Mouse (Mus musculus) midbrain, embryonic 15.5 days (tissue): Measurements from ENCODE around the gene Cd300a. TPM values are rescaled to one million over a fixed set of nuclear protein-coding genes. Genes with fewer than 3 reads are reported as not detected.
"Not testable (repeated sequence)": the region's sequence is repeated elsewhere in the genome, so short reads cannot be mapped to it uniquely, and the experiment has no call there.

Experiments
- ATAC-seq: fragments of 200-750 bp; cut with Nextera tagmentation; replicated peaks from 2 replicates; pipeline ENCODE4 v1.8.0; 2017; ENCODE audit warnings: moderate TSS enrichment
- H3K27ac ChIP-seq: fragments of 300-500 bp; sonication (generic); 2 replicates; pipeline ENCODE4 v1.5.1; 2015; ENCODE audit warnings: mild to moderate bottlenecking, inconsistent platforms
- H3K27me3 ChIP-seq: fragments of 300-500 bp; sonication (generic); replicated peaks from 2 replicates; pipeline ENCODE4 v1.6.1; 2015; ENCODE audit warnings: inconsistent platforms
- H3K36me3 ChIP-seq: fragments of 300-500 bp; sonication (generic); replicated peaks from 2 replicates; pipeline ENCODE4 v1.6.1; 2015; ENCODE audit warnings: inconsistent platforms
- H3K4me1 ChIP-seq: fragments of 300-500 bp; sonication (generic); 2 replicates; pipeline ENCODE4 v1.6.1; 2015; ENCODE audit warnings: inconsistent platforms
- H3K4me2 ChIP-seq: fragments of 300-500 bp; sonication (generic); 2 replicates; pipeline ENCODE4 v1.6.1; 2015; ENCODE audit warnings: inconsistent platforms, mild to moderate bottlenecking, moderate library complexity
- H3K4me3 ChIP-seq: fragments of 300-500 bp; sonication (generic); 2 replicates; pipeline ENCODE4 v1.5.1; 2015; ENCODE audit warnings: mild to moderate bottlenecking, inconsistent platforms
- H3K9ac ChIP-seq: fragments of 300-500 bp; sonication (generic); 2 replicates; pipeline ENCODE4 v1.6.1; 2015; ENCODE audit warnings: mild to moderate bottlenecking, inconsistent platforms
- H3K9me3 ChIP-seq: fragments of 300-500 bp; sonication (generic); 2 replicates; pipeline ENCODE4 v1.6.1; 2016; ENCODE audit warnings: inconsistent platforms
- WGBS: fragments of 180-500 bp; shearing (Covaris S2); methylation state at CpG from one replicate; pipeline ENCODE4 v1.1.7; 2015; ENCODE audit warnings: mixed read lengths; 5-methylcytosine and 5-hydroxymethylcytosine counted together
- polyA plus RNA-seq: library from polyadenylated mRNA; unstranded; fragments of >200 nt; fragmentation: Nextera tagmentation; extraction: Ambion mirVana; gene quantifications from 2 replicates; pipeline ENCODE4 v1.2.1, GENCODE M21; 2015

The Cd300a gene
- polyA plus RNA-seq, 1 experiment from 2014 or later, result 0.94 TPM

DNA sequence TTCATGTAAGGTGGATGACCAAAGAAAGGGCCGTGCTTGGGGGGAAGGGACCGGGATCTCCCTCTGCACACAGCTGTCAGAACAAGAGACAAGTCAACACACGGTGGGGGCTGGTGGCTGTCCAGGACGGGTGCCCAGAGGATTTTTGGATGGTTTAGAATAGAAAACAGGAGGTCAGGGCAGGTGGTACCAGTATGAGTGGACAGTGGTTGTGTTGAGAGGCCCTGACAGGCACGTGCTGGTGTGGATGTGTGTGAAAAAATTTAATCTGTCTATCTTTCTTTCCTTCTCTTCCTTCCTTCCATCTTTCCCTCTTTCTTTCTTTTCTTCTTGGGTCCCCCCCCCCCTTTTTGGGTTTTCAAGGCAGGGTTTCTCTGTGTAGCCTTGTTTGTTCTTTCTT lies 701 bp downstream of the Cd300a start:
- Histone ChIP-seq H3K36me3 (no peaks in the 10 kb centered on the region), H3K27me3 (no peaks in the 10 kb centered on the region), H3K4me3 (no peak overlapping the region), H3K4me2 (no peak overlapping the region), H3K9me3 (no peaks in the 10 kb centered on the region), H3K27ac (no peak overlapping the region), H3K4me1 (no peaks in the 10 kb centered on the region), H3K9ac (no peak overlapping the region)
- no peak for ATAC-seq
- WGBS, result 51% methylated on average over 5 of the region's 5 CpGs

GRCm38 (mm10) chr11:114896085-114896484 lies 6.2 kb downstream of the Cd300a start:
- Histone ChIP-seq H3K4me3 (no peak overlapping the region), H3K4me2 (no peak overlapping the region), H3K27me3 (no peaks in the 10 kb centered on the region), H3K9me3 (no peaks in the 10 kb centered on the region), H3K4me1 (no peaks in the 10 kb centered on the region), H3K36me3 (no peaks in the 10 kb centered on the region), H3K9ac (no peak overlapping the region), H3K27ac (no peak overlapping the region)
- 89% methylated on average over 3 of the region's 3 CpGs for WGBS
- no peak for ATAC-seq

- Histone ChIP-seq H3K36me3 (no peaks in the 10 kb centered on the region), H3K4me2 (no peak overlapping the region), H3K27ac (no peak overlapping the region), H3K9ac (no peak overlapping the region), H3K4me3 (no peak overlapping the region), H3K9me3 (no peaks in the 10 kb centered on the region), H3K27me3 (no peaks in the 10 kb centered on the region), H3K4me1 (no peaks in the 10 kb centered on the region)
- WGBS, result 47% methylated on average over 1 of the region's 1 CpGs
- ATAC-seq, result no peak
Measured at GRCm38 (mm10) chr11:114898026-114898425, 8.2 kb downstream of the Cd300a start.

- Histone ChIP-seq H3K36me3 (no peaks in the 10 kb centered on the region), H3K9me3 (no peaks in the 10 kb centered on the region), H3K27me3 (no peaks in the 10 kb centered on the region), H3K4me3 (no peak overlapping the region), H3K4me2 (no peak overlapping the region), H3K27ac (no peak overlapping the region), H3K9ac (no peak overlapping the region), H3K4me1 (no peaks in the 10 kb centered on the region)
- WGBS, result 95% methylated on average over 4 of the region's 4 CpGs
- no peak for ATAC-seq
Measured at GRCm38 (mm10) chr11:114903224-114903623, 13.4 kb downstream of the Cd300a start.

DNA sequence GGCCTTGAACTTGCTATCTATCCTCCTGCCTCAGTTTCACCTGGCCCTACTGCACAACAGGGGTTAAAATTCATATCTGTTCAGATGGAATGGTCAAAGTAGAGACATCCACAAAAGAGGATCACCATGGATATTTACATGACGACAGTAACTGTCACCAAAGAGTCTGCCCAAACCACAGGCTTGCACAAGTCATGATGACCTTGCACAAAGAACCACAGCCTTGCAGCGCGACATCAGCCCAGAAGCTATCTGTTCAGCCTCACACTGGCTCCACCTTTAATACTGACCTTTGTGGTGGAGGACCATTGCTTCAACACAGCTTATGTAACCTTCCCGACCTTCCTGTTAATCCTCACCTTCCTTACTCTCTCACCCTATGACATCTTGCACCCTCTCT lies 17.7 kb downstream of the Cd300a start:
- Histone ChIP-seq H3K4me3 (no peak overlapping the region), H3K4me2 (no peak overlapping the region), H3K9ac (no peak overlapping the region), H3K9me3 (no peaks in the 10 kb centered on the region), H3K27me3 (no peaks in the 10 kb centered on the region), H3K4me1 (no peaks in the 10 kb centered on the region), H3K27ac (no peak overlapping the region), H3K36me3 (no peaks in the 10 kb centered on the region)
- WGBS, result 77% methylated on average over 4 of the region's 4 CpGs
- ATAC-seq, result no peak

DNA sequence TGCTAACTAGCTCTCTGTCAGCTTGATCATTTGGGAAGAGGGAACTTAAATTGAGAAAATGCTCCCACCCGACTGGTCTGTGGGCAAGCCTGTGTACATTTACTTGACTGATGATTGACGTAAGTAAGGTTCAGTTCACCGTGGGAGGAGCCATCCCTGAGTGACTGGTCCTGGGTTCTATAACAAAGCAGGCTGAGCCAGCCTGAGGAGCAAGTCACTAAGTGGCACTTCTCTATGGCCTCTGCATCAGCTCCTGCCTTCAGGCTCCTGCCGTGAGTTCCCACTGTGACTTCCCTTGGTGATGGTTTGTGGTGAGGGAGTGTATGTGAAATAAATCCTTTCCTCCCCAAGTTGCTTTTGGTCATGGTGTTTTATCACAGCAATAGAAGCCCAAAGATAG lies 18.2 kb downstream of the Cd300a start:
- H3K27ac ChIP-seq, result no peak overlapping the region
- no peak overlapping the region for H3K9ac ChIP-seq
- H3K4me2 ChIP-seq, result no peak overlapping the region
- WGBS, result 58% methylated on average over 4 of the region's 4 CpGs
- no peak for ATAC-seq
- H3K4me1 ChIP-seq, result no peaks in the 10 kb centered on the region
- H3K36me3 ChIP-seq, result no peaks in the 10 kb centered on the region
- no peaks in the 10 kb centered on the region for H3K9me3 ChIP-seq
- H3K27me3 ChIP-seq, result no peaks in the 10 kb centered on the region
- no peak overlapping the region for H3K4me3 ChIP-seq

DNA sequence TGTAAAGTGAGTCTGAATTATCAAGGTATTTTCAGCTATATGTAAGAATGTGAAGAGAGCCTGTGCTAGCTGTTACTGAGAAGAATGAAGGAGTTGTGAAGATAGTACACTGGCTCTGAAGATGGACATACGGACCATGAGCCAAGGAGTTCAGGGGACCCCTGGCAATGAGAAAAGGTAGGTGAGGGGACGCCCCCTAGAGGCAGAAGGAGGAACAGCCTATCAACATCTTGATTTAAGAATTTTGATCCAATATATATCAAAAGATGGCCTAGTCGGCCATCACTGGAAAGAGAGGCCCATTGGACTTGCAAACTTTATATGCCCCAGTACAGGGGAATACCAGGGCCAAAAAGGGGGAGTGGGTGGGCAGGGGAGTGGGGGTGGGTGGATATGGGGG lies 19.7 kb downstream of the Cd300a start:
- H3K4me3 ChIP-seq, H3K27me3 ChIP-seq, H3K4me2 ChIP-seq, H3K9me3 ChIP-seq, H3K27ac ChIP-seq, H3K36me3 ChIP-seq, H3K9ac ChIP-seq, ATAC-seq, H3K4me1 ChIP-seq: not testable (repeated sequence)
- WGBS, result 42% methylated on average over 3 of the region's 3 CpGs

GRCm38 (mm10) chr11:114912847-114913246 lies 23.0 kb downstream of the Cd300a start:
- ATAC-seq, result no peak

DNA sequence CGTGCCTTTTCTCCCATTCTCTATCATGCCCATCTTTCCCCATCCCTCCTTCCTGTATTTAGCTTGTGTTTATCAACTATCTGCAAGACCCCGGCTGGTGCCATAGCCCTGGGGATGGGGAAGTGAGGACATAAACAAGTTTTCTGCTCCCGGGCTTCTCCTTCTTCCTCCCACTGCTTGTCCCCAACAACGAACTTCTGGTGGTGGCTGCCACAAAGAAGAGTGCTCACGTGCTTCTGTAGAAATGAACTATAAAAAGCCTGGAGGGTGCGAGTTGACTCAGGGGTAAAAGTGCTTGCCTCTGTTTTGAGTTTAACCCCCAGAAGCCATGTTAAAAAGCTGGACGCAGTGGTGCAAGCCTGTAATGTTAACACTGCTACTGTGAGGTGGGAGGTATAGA lies 25.1 kb downstream of the Cd300a start:
- Histone ChIP-seq H3K9me3 (no peaks in the 10 kb centered on the region), H3K4me1 (no peaks in the 10 kb centered on the region), H3K4me3 (no peak overlapping the region), H3K27ac (no peak overlapping the region), H3K36me3 (no peaks in the 10 kb centered on the region), H3K27me3 (peaks cover 10% of the 10 kb centered on the region; the same call in 1 of the 2 replicates), H3K9ac (no peak overlapping the region), H3K4me2 (no peak overlapping the region)
- ATAC-seq, result no peak
- WGBS, result 64% methylated on average over 7 of the region's 7 CpGs

More at GRCm38 (mm10) chr11:114912847-114913246, 23.0 kb downstream of the Cd300a start:
- H3K4me2 ChIP-seq, result no peak overlapping the region
- no peaks in the 10 kb centered on the region for H3K36me3 ChIP-seq
- no peak overlapping the region for H3K27ac ChIP-seq
- no peak overlapping the region for H3K4me3 ChIP-seq
- H3K9ac ChIP-seq, result no peak overlapping the region
- H3K4me1 ChIP-seq, result no peaks in the 10 kb centered on the region
- WGBS, result 18% methylated on average over 9 of the region's 9 CpGs
- H3K27me3 ChIP-seq, result peaks cover 10% of the 10 kb centered on the region; the same call in 1 of the 2 replicates
- no peaks in the 10 kb centered on the region for H3K9me3 ChIP-seq

- H3K27me3 ChIP-seq, result peaks cover 10% of the 10 kb centered on the region; the same call in 1 of the 2 replicates
- WGBS, result 89% methylated on average over 6 of the region's 6 CpGs
- no peaks in the 10 kb centered on the region for H3K4me1 ChIP-seq
- no peaks in the 10 kb centered on the region for H3K36me3 ChIP-seq
- H3K4me3 ChIP-seq, result no peak overlapping the region
- ATAC-seq, result no peak
- H3K4me2 ChIP-seq, result no peak overlapping the region
- no peaks in the 10 kb centered on the region for H3K9me3 ChIP-seq
- no peak overlapping the region for H3K9ac ChIP-seq
- no peak overlapping the region for H3K27ac ChIP-seq
Measured at GRCm38 (mm10) chr11:114917120-114917519, 27.3 kb downstream of the Cd300a start.

DNA sequence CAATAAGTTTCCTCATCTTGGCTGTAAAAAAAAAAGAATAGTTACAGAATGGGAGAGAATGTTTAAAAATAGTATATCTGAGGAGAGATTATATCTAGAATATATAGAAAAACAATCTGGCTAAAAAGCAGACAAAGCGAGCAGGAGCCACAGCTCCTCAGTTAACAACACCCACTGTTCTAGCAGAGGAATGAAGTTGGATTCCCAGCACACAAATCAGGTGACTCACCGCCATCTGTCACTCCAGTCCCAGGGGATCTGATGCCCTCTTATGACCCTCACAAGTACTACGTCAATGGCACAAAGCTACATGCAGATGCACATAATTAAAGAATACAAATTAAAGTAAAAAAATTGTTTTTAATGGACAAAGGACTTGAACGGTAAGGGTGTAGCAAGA lies 32.6 kb downstream of the Cd300a start:
- H3K4me3 ChIP-seq, result no peak overlapping the region
- no peak overlapping the region for H3K9ac ChIP-seq
- no peaks in the 10 kb centered on the region for H3K4me1 ChIP-seq
- H3K36me3 ChIP-seq, result no peaks in the 10 kb centered on the region
- ATAC-seq, result no peak
- H3K27ac ChIP-seq, result no peak overlapping the region
- no peak overlapping the region for H3K4me2 ChIP-seq
- H3K27me3 ChIP-seq, result no peaks in the 10 kb centered on the region
- H3K9me3 ChIP-seq, result no peaks in the 10 kb centered on the region
- 76% methylated on average over 4 of the region's 4 CpGs for WGBS

DNA sequence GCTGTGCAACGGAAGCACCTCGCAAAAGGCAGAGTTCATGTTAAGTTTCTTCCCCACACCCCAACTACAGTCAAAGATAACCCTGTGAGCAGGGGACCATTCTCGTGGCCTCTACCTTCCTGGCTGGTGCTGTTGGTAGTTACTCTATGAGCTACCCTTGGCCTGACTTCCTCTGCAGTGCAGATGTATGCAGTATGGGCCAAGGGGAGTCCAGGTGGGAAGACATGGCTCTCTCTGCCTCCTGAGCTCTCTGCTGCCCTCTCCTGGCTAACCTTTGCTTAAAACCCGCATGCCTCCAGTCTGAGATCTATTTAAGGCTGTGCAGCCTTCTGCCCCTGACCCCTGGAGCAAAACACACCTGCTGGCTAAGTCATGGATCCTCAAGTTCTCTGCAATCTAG lies 34.1 kb downstream of the Cd300a start:
- H3K4me2 ChIP-seq, result no peak overlapping the region
- no peaks in the 10 kb centered on the region for H3K36me3 ChIP-seq
- H3K9ac ChIP-seq, result no peak overlapping the region
- H3K9me3 ChIP-seq, result no peaks in the 10 kb centered on the region
- 75% methylated on average over 4 of the region's 4 CpGs for WGBS
- no peaks in the 10 kb centered on the region for H3K4me1 ChIP-seq
- H3K27me3 ChIP-seq, result no peaks in the 10 kb centered on the region
- H3K4me3 ChIP-seq, result no peak overlapping the region
- no peak for ATAC-seq
- no peak overlapping the region for H3K27ac ChIP-seq

- Histone ChIP-seq H3K9me3 (no peaks in the 10 kb centered on the region), H3K27ac (no peak overlapping the region), H3K9ac (no peak overlapping the region), H3K36me3 (no peaks in the 10 kb centered on the region), H3K4me2 (no peak overlapping the region), H3K27me3 (no peaks in the 10 kb centered on the region), H3K4me3 (no peak overlapping the region), H3K4me1 (no peaks in the 10 kb centered on the region)
- 89% methylated on average over 2 of the region's 2 CpGs for WGBS
- ATAC-seq, result no peak
Measured at GRCm38 (mm10) chr11:114929581-114929980, 39.7 kb downstream of the Cd300a start.

- no peak overlapping the region for H3K27ac ChIP-seq
Measured at GRCm38 (mm10) chr11:114931041-114931440, 41.2 kb downstream of the Cd300a start.

More at GRCm38 (mm10) chr11:114931041-114931440, 41.2 kb downstream of the Cd300a start:
- Histone ChIP-seq H3K9ac (no peak overlapping the region), H3K36me3 (no peaks in the 10 kb centered on the region), H3K27me3 (no peaks in the 10 kb centered on the region), H3K4me3 (no peak overlapping the region), H3K4me1 (no peaks in the 10 kb centered on the region), H3K9me3 (no peaks in the 10 kb centered on the region), H3K4me2 (no peak overlapping the region)
- 70% methylated on average over 5 of the region's 5 CpGs for WGBS
- ATAC-seq, result no peak
